Mouse (Mus musculus) left cerebral cortex, adult 18-20 months (tissue): ENCODE data around the gene Mbd5. TPM values are rescaled to one million over a fixed set of nuclear protein-coding genes. Genes with fewer than 3 reads are reported as not detected.

Source experiments
- DNase-seq, 2 experiments: peaks; one replicate each; pipeline ENCODE4 v3.0.0; 2021 to 2022; ENCODE audit warnings: low spot score in 2 of 2, mixed read lengths in 1 of 2
- total RNA-seq, 2 experiments: library from RNA; stranded (reverse); gene quantifications; 2 replicates each; pipeline ENCODE4 v1.2.3; 2021

Mbd5 gene
- total RNA-seq, 2 experiments from 2014 or later = 111 to 119 TPM

- no peak for DNase-seq
Measured at GRCm38 (mm10) chr2:49344287-49344686, 395.0 kb downstream of the Mbd5 start.

DNA sequence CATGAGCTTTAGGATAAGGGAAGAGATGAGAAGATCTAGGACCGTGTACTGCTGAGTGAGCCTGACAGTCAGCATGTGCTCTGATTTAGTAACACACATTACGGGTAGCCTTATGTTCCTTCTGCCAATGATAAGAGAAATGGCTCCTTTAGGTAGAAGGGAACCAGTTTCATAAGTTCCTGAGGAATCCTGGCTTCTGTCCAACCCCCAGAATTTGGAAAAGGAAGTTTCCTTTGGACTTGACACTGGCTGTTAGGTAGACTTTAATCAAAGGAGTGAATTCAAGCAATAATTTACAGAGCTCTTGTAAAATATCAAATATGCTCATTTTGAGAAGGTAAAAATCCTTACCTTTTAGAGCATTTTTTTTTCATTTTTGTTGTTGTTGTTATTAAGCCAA lies 396.5 kb downstream of the Mbd5 start:
- no peak for DNase-seq

DNA sequence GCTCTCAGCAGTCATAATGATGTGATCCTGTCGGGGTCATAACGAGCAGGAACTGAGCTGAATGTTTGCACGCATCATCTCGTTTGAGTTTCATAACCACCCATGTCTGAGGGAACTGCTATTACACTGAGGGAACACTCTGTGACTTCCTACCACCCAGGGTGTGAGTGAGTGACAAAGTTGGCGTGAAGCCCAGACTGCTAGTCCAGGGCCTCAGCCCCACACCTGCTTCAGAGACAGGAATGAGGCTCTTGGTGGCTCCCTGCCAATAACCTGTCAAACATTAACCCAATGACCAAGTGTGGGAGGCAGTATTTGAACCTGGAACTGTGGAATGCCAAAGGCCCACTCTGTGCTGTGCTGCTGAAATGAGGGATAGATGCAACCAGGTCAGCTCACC lies 400.5 kb downstream of the Mbd5 start:
- no peak for DNase-seq

DNA sequence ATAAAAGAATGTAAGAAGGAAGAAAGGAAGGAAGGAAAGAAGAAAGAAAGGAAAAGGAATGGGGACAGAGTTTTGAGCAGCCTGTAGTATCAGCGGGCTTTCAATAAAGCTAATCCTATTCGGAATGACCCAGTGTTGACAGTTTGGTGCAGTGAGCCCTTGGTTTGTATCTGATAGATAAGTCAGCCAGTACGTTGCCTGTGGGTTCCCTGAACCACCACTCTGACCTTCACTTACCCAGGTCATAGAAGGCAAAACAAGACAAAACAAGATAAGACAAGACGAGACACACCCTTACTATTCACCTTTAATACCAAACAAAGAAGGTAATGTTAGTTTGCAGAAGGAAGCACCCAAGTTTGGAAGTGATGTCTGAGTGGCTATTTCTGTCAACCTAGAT lies 401.5 kb downstream of the Mbd5 start:
- no peak for DNase-seq

DNA sequence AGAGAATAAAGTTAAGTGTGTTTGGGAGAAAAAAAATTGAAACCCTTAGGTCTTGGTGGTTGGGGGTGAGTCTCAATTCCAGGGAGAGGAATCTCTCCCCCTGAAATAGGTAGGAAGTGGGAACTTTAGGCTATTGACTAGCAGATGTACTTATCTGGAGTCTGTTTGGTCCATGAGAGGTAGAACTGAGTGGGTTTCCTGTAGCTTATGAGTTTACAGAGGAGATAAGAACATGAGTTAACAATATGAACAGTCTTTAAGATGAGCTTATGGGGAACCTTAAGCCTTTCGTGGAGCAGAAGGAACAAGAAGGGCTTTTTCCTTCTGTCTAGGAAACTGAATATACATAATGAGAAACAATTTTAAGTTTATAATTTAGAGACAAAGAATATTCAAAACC lies 404.8 kb downstream of the Mbd5 start:
- DNase-seq = no peak

DNA sequence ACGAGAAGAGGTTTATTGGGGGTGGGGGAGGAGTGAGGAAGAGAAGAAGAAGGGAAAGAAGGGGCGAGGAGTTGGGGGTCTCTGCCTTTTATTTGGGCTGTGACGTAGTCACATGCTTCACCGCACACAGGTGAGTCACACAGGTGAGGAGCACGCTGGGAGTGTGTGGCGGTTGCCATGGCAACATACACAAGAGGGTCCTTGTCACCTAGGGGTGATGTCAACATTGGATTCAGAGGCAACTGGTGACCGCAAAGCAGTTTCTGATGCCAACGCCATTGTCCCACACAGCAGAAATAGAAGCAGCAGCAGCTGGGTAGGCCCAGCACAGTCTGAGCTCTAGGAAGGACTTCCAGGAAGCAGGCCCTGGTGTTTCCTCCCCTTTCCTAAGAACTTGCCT lies 406.6 kb downstream of the Mbd5 start:
- no peak for DNase-seq

DNA sequence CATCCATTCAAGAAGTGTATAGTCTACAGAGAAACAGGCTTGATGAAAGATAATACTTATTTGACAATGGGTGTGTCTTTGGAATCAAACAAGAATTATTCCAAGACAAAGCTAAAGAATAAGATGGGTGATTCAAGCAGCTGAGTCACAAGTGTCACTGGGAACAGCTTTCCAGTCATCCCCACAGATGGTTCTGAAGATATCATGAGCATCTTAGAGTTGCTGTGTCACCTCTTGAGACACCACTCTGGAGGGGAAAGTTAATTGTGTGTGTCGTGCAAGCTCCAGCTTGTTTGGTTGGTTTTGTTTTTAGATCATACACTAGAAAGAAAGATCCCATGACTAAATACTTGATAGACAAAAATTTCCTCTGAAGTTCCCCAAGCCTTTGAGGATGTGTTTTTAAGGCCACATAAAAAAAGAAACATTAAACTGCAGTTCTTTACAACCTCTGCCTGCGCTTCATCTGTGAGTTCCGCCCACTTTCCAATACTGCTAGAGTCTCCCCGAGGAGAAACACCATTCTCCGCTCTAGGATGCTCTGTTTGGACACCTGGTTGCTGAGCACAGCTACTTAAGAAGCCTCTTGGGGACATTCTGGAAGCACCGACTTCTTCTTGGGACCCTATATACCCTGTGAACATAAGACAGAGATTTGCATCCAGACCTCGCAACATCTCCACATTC lies 409.0 kb downstream of the Mbd5 start:
- DNase-seq = peak; percentile 23

- DNase-seq = peak in 1 of 2 experiments; percentile 6
Measured at GRCm38 (mm10) chr2:49358839-49359520, 409.7 kb downstream of the Mbd5 start.

DNA sequence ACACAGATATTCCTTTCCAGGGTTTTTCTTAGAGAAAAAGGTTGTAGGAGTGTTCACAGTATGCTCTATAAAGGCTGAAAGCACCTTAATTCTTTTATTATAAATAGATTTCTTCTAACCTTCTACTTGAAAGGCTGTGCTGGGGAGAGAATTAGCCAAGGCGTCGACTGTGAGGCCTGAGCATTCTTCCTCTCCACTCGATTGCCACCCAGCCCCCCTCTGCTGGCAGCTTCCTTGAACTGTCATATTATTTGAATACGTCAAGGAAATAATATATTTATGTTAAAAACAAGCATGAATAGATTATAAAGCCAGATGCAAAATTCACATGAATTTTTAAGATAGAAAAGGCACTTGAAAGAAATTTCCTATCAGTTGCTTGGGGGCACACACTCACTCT lies 410.4 kb downstream of the Mbd5 start:
- no peak for DNase-seq

DNA sequence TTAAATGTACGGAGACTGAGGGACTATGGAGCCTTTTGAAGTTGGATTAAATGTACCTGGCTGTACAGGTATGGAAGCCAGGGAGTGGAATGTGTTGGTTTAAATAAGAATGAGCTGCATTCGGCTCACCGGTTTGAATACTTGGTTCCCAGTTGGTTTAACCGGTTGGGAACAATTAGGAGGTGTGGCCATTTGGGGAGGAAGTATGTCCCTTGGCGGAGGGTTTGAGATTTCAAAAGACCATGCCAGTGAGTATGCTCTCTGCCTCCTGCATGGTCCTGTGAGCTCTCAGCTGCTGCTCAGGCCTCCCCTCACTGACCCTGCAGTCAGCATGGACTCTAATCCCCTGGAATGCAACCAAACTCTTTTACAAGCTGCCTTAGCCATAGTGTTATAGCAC lies 415.2 kb downstream of the Mbd5 start:
- DNase-seq = no peak

DNA sequence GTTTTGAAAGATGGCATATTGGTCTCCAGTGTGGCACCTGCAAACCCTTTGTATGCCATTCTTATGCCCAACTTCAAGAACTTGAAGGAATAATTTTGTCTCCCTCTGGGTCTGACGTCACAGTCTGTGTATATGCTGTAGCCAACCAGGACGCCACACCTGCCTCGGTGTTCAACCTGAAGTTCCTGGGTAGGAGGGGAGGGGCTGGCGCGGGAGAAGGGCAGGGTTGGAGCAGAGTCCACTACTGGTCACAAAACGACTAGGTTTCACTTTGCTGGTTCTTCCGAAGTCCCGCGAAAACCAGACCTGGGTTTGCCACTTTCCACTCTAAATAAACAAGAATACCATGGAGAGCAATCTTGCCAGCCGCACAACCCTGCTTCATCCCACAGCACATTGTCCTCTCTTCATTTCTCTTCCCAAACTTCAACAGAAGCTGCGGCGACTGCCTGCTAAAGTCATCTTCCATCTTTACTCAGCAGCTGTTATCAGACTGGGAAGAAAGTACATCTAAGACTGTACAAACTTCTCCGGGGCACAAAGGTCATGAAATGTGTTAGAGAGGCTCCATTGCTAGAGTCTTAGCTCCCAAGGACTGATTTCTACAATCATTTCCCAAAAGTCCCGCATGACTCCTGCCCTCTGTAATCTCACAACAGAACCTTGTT lies 417.7 kb downstream of the Mbd5 start:
- no peak for DNase-seq

DNA sequence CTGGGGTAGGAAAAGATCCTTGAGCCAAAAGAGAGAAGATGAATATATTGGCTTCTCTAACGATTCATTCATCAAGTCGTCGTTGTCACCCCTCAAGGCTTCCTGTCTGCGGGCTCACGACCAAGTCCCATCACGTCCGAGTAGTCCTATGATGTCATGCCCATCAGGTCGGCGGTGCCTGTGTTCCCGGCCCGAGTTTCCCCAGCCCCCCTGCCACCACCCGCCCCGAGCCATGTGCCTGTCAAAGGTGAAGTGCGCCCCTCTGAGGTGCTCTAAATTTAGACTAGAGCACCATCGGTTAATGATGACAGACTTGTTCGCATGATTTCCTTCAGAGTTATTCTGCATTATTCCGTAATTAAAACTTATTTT lies 418.2 kb downstream of the Mbd5 start:
- no peak for DNase-seq

- DNase-seq = no peak
Measured at GRCm38 (mm10) chr2:49371632-49372031, 422.3 kb downstream of the Mbd5 start.

DNA sequence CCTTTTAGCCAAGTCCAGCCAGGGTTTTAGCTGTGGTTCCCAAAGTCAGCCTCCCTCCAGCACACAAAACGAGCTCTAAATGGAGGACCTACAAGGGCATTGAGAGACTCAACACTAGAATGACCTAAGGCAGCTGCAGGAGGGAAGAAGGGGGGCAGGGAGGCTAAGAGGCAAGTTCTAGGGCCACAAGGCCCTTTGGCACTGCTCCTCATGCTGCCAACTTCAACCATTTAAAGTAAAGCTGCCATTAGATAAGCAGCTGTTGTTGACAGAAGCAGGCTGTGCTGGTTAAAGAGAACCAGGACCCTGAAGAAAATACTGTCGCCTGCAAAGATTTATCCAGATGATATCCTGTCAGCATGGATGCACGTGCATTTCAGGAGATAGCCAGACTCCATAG lies 423.3 kb downstream of the Mbd5 start:
- no peak for DNase-seq

Other genes starting within 250 kb of the Mbd5 start
- gene Acvr2a, start 135.4 kb upstream of the Mbd5 start, total RNA-seq = 10 to 100 TPM; 39.9 to 41.9 TPM
- gene Orc4, start 769 bp downstream of the Mbd5 start, total RNA-seq = 10 to 100 TPM; 70.2 to 77.4 TPM